Mouse (Mus musculus): Measurements from ENCODE around the gene Hyal1.

Gene Hyal1

DNA sequence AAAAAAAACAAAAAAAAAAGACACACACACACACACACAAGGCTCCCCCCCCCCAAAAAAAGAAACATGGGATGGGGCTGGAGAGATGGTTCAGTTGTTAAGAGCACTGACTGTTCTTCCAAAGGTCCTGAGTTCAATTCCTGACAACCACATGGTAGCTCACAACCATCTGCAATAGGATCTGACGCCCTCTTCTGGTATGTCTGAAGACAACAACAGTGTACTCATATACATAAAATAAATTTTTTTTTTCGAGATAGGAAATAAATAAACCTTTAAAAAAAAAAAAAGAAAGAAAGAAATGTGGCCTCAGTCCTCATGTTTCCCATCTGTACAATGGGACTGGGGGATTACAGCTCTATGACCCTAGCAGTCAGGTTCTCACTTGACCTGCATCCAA is 40.7 kb downstream of the Hyal1 start:
- DNase-seq (ENCODE audit: low spot score) = no peak

DNA sequence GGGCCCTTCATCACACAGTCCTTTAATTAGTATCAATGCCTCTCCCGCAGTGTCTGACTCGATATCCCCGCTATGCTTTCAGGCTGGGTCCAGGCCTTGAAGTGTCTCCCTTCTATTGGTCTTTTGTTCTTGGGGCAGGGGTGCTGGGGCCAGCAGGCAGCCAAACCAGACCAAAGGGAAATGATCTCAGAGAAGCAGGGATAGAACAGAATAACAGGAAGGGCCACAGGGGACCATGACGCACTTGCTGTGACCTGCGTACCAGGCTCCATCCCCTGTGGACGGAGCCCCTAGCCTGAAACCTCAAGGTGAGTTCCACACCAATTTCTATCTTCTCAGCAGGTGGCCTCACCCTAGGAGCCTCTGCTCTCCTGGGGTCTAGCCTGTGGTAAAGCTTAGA is 41.4 kb downstream of the Hyal1 start:
- no peak for DNase-seq (ENCODE audit: low spot score)

DNA sequence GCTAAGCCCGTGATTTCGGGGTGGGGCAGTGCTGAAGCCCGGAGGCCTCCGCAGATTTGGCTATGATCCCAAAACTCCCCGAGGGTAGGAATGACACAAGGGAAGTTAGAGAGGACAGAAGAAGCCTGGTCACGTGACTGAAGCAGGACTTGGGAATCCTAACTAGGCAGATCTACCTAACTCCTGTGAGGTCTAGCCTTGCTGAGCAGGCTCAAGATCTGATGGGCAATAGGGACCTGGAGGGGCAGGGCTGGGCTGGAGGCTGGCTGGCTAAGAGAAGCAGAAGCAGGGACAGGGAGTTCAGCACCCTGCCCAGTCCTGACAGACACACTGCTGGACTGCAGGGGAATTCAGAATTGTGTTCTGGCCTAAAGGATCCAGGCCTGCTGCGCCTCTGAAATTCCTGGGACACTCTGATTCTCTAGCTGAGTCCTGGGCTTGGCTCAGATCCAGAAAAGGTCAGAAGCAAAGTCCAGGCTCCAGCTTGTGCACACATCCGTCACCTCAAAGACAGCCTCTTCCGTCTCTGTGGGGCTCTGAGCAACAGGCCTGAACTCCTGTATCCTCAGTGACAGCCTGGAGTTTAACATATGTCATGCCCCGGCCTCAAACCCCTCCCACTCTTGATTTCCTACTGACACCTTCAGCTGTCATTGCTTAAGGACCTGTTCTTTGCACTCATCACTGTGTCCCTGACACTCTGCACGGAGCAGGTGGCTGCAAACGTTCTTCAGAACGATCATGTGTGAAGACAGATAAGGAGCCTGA is 42.2 kb downstream of the Hyal1 start:
- peak; percentile 68 for DNase-seq (ENCODE audit: low spot score)

DNA sequence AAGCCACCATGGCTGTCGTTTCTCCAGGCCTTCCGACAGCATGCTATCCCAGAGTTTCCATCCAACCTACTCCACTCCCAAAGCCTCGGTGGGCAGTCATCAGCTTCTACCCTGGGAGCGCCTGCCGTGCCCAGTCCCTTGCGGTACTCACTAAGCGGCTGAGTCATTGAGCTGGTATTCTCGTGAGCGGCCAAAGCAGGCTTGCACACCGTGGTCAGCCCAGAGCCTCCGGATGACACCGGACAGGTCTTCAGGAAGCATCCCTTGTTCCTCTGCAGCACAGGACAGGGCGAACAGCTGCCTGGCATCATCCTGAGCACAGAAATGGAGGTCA is 42.8 kb downstream of the Hyal1 start:
- no peak for DNase-seq (ENCODE audit: low spot score)

DNA sequence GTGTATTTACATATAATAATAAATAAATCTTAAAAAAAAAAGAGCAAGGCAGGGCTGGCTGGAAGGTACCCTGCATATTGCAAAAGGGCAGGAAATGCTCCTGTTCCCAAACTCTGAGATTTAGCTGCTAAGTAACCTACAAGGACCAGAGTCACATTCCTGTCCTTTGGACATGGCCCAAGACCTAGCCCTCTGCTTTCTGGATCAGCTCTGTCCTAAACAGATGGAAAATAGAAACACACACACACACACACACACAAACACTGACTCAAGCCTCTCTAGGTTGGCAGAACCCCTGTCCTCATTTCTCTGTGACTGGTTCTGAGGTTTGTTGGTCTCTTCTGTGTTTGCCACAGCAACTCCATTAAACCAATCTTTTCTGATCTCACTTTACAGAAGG is 44.2 kb downstream of the Hyal1 start:
- DNase-seq (ENCODE audit: low spot score) = no peak

DNA sequence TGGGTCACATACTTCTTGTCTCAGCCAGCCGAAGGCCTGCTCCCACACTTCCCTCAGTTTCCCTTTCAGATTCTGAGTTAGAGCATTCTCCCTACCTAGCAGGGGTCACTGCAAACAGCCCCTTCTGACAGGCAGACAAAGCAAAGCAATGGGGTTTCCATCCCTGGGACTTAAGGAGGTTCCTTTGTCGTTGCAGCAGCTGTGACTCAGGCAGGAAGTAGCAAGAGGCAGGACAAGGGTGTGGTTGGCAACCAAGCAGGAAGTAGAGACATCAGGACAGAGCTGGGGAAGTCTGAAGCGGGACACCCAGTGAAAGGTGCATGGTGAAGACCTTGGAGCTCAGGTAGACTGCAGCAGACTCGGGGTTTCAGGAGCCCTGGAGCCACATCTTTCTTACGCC is 47.8 kb downstream of the Hyal1 start:
- peak; percentile 81 for DNase-seq (ENCODE audit: low spot score)

DNA sequence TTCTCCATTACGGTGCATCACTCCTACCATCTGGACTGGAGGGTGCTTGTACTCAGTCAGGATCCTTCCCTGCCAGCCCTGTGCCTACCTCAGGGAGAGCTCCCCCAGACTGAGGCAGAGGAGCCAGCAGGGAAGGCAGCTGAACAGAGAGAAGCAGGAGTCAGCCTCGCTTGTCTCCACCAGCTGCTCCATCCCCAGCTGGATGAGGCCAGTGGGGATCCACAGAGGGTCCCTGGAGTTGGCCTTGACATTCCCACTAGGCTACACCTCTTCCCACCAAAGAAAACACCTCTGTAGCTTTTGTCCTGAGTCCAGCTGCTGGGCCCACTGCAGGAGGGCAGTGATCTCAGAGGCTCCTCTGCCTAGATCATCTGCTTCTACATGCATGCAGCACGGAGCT is 48.2 kb downstream of the Hyal1 start:
- DNase-seq (ENCODE audit: low spot score) = no peak

DNA sequence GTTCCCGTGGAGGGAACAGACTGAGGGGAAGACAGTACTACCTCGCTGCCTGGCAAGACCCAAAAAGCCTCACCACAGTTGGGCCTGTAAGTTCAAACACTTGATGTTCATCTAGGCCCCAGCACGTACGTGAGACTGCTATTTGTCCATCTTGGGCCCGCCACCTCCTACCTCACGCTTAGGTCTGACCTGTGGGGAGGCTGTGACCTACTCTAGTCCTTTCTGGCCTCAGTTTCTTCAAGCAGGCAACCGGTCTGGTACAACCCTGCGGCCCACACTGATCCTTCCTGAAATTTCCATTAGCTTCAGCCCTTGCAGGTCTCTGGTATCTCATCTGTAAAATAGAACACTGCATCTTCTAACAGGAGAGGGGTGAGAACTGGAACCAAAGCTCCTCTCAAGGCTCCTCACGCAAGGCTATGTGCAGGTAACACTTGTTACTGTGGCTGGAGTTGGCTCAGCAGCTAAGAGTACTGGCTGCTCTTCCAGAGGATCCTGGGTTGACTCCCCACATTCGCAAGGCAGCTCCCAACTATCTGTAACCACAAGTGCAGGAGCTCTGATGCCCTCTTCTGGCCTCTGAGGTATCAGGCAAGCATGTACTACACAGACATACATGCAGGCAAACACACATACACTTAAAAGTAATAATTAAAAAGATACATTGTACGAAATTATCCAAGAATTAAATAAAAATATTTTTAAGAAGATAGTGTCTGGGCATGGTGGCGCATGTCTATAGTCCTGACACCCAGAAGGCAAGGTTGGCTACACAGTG is 48.8 kb downstream of the Hyal1 start:
- no peak for DNase-seq (ENCODE audit: low spot score)

DNA sequence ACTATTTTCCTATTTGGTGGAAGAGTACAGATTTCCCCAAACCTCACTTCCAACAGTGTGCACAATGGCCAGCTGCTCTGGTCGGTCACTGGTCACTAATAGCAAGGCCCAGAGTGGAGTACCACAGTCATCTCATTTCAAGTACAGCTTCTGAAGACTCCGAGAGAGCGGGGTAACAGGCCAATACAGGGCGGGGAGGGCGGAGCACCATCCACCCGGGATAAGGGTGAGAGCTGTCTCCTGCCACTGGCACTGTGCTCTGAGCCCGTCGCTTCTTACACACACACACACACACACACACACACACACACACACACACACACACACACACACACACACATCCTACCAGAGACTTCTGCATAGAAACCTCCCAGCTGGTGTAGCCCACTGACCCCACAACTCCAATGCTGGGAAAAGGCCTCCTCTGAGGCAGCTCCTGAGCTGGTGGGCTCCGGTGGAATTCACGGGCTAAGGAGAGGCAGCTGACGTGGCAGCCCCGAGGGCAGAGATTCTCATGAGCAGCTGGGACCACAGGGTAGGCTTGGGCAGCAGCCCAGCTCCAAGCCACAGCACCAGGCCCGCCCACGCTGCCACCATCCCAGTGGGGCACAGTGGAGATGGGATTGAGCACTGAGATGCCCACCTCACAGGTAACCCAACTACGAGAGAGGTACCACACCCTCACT is 49.6 kb downstream of the Hyal1 start:
- DNase-seq (ENCODE audit: low spot score) = no peak

DNA sequence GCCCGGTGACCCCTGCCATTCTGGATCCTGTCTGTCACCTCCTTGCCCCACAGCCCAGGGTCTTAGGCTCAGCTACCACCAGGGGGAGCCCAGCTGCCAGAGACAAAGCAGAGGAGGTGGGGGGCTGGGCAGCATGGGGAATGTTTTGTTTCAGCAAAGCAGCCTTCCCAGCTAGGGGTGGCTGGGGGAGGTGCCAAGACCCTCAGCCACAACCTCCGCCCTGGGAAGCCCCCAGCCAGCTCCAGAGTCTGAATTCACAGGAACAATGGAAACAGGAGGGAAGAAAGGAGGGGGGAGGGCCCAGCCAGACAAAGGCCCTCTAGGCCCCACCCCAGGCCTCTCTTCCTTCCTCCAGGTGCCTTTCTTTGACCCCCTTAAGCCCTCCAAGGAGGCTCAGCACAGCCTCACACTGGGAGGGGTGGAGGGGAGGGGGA is 50.1 kb downstream of the Hyal1 start:
- DNase-seq (ENCODE audit: low spot score) = peak; percentile 88

DNA sequence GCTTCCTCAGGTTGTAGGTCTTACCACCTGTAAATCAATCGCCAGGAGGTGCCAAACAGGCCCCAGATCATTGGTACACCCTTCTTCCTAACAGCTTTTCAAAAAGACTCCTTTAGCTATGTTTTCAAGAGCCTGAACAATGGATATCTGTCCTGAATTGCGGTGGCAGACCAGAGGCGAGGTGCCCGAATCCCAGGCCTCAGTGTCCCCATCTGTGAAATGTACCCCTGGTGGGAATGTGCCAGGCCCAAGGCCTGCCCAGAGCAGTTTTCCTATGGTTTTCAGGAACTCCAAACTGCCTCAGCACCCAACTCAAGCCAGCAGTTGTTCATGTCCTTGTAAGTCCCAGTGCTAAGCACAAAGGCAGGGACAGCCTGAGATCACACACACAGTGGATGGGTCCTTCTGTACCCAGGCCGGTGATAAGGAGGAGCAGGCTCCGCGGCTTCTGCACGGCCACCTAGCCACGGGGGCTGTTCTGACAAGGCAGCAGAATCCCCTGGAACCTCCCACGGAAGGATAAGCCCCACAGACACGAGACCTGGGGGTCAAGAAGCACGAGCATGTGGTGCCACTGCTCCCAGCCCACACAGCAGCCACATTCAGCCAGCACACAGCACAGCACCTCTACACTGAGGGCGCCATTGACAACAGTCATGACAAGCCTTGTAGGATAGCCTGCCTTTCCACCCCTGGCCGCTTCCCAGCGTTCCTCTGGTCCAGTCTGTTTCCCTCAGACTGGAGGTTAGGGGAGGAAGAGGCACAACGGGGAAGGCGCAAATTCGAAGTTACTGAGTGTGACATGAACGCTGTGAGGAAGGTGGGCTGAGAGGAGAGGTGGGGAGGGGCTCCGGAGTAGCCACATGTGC is 50.9 kb downstream of the Hyal1 start:
- DNase-seq (ENCODE audit: low spot score) = no peak

DNA sequence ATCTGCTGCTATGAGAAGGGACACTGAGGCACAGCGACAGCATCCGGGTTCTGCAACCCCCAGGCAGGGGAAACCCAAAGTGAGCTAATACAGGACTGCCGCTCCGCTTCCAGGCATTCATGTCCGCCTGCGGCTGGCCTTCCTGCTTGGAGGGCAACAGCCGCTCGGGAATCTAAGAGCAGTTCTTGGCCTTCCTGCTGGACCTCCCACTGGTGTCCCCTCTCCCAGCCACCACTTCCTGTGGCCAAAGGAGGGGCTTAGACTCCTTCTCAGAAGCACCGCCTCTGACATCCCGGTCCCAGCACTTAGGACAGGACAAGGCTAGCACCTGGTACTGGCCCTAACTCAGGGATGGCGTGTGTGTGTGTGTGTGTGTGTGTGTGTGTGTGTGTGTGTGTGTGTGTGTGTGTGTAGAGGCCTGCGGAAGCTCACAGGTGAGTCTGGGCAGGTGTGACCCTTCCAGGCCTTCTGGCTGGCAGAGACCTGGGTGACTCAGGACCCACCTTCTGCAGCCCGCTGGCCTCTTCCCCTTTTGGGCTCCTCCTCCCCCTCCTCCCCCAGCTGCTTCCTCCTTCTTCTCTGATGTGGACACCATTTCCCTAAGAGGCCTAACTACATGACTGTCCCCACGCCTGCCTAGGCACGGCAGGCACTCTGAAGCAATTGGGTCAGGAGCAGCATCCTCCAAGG is 52.1 kb downstream of the Hyal1 start:
- DNase-seq (ENCODE audit: low spot score) = no peak

DNA sequence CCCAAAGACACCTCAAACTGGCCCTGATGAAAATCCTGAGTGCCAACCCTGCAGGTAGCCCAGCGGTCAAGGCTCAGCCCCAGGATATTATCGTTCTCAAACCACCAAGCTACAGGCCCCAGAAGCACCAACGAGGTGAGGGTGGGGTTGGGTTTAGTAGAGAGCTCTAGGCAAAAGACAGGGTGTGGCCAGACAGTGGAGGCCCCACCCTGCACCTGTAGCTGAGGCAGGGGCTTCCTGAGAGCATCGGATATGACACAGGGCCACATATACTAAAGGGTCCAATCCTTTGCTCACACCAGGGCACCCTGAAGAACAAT is 52.6 kb downstream of the Hyal1 start:
- no peak for DNase-seq (ENCODE audit: low spot score)

DNA sequence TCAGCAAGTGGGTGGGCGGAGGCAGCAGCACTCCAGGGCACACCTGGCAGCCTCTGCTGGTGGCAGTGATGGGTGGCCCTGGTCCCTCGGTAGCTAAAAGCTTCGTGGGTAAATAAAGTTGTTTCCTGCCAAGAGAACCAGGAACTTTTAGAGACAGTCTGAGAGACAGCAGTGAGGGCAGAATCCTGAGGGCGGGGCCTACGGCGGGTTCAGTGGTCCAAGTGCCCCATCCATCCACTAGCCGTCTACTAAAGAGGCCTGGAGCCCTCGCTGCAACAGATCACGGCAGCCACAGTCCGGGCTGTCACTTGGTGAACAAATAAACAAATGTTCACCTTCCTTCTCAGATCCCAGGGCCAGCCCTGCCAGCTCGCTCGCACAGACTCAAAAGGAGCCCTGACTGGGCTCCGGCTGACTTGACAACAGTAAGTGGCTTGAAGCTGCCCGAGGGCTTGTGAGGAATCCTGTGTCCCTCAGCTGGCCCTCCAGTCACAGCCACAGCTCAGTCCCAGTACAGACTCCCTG is 53.2 kb downstream of the Hyal1 start:
- no peak for DNase-seq (ENCODE audit: low spot score)

DNA sequence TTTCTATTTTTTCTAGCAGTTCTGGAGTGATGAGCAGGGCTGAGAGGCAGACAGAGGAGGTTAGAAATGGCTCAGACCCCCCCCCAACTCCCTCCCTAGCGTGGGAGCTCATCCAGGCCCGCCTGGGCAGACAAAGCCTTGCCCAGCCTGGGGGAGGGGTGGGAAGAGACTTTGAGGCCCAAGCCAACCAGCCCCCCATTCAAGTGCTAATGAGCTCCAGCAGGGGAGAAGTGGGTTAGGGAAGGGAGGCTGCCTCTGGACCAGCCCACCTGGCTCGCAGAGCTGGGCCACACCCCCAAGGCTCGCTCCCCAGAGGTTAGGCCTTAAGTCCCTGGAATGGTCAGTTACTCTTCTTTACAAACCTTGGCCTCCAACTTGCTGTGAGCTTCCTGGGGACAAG is 53.8 kb downstream of the Hyal1 start:
- no peak for DNase-seq (ENCODE audit: low spot score)

All from lung, postnatal 25 days (tissue).